Mouse (Mus musculus): ENCODE measurements at regions not wholly inside any gene's neighbourhood (a gene's known extent, or its start where the extent isn't known, plus 50 kb on each side); places are given as distances from the start of the nearest gene placed in this dataset.
A peak's percentile ranks its signal among the peaks of the same experiment; 100 is the strongest.

DNA sequence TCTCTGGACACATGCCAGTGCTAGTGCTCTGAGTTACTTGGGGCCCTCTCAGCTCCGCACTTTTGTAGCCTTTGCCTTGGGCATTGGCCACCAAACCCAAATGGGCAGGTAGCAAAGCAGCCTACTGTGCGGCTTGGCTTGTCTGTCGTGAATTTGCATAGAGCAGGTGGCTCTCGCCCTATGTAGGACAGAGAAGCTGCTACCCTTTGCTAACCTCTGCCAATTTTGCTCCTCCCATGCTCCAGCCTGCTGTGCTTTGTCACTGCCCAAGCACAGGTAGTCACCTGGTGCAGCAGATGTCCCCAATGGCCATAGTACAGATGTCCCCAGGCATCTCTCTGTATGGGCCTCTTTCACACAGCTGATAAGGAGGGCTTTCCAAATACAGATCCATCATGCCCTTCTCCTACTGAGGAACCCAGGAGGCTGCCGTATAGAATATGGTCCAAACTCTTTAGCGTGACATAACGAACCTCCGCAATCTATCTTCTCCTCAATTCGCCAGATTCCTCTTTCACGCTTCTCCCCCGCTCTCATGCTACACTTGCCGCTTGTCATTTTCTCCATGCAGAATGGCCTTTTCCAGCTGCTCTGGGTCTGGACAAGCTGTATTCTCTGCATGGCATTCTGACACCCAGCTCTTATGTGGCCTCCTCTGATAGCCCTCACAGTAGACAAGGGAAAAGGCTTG, 143.7 kb upstream of the Snx19 start:
- Histone ChIP-seq H3K9ac (ENCODE audit: low read depth, low read length) (no peak overlapping the region), H3K4me1 (ENCODE audit: control insufficient read depth, insufficient read depth, low read length) (no peaks in the 10 kb centered on the region), H3K27me3 (ENCODE audit: control insufficient read depth, insufficient read depth, low read length) (no peaks in the 10 kb centered on the region), H3K27ac (no peak overlapping the region), H3K79me2 (replicated peaks; ENCODE audit: control insufficient read depth, insufficient read depth, low read length) (no peaks in the 10 kb centered on the region), H3K36me3 (ENCODE audit: control insufficient read depth, insufficient read depth, low read length) (no peaks in the 10 kb centered on the region), H3K4me3 (no peak overlapping the region)
- 87% methylated on average over 12 of the region's 12 CpGs for WGBS
- intact Hi-C loops (cut with DNase I), result no loop called here
- TF ChIP-seq EP300 (IDR thresholded peaks at IDR 0.05; ENCODE audit: insufficient read depth, low read depth, low read length), result no peak
- no peak for TF ChIP-seq CTCF (IDR thresholded peaks at IDR 0.05)
- no peak for TF ChIP-seq POLR2A (IDR thresholded peaks at IDR 0.05; ENCODE audit: insufficient read depth, low read depth, low read length)
- no peak for DNase-seq

DNA sequence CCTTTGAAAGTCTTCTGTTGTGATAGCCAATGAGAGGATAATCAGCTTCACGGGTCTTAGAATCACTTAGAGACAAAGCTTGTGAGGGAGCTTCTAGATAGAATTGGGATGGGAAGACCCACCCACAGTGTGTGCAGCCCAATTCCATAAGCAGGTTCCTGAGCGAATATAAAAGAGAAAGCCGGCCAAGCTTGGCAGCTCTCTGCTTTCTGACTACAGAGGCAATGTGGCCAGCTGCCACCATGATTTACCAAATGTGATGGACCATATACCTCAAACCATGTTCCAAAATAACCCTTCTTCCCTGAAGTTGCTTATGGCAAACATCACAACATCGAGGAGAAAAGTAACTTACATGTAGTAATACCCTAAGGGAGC, 143.1 kb upstream of the Snx19 start:
- no peak for DNase-seq
- Histone ChIP-seq H3K79me2 (replicated peaks; ENCODE audit: control insufficient read depth, insufficient read depth, low read length) (no peaks in the 10 kb centered on the region), H3K27me3 (ENCODE audit: control insufficient read depth, insufficient read depth, low read length) (no peaks in the 10 kb centered on the region), H3K9ac (ENCODE audit: low read depth, low read length) (no peak overlapping the region), H3K27ac (no peak overlapping the region), H3K36me3 (ENCODE audit: control insufficient read depth, insufficient read depth, low read length) (no peaks in the 10 kb centered on the region), H3K4me3 (no peak overlapping the region), H3K4me1 (ENCODE audit: control insufficient read depth, insufficient read depth, low read length) (no peaks in the 10 kb centered on the region)
- TF ChIP-seq CTCF (IDR thresholded peaks at IDR 0.05) (no peak), POLR2A (IDR thresholded peaks at IDR 0.05; ENCODE audit: insufficient read depth, low read depth, low read length) (no peak), EP300 (IDR thresholded peaks at IDR 0.05; ENCODE audit: insufficient read depth, low read depth, low read length) (no peak)
- intact Hi-C loops (cut with DNase I), result no loop called here
- 78% methylated on average over 4 of the region's 4 CpGs for WGBS

DNA sequence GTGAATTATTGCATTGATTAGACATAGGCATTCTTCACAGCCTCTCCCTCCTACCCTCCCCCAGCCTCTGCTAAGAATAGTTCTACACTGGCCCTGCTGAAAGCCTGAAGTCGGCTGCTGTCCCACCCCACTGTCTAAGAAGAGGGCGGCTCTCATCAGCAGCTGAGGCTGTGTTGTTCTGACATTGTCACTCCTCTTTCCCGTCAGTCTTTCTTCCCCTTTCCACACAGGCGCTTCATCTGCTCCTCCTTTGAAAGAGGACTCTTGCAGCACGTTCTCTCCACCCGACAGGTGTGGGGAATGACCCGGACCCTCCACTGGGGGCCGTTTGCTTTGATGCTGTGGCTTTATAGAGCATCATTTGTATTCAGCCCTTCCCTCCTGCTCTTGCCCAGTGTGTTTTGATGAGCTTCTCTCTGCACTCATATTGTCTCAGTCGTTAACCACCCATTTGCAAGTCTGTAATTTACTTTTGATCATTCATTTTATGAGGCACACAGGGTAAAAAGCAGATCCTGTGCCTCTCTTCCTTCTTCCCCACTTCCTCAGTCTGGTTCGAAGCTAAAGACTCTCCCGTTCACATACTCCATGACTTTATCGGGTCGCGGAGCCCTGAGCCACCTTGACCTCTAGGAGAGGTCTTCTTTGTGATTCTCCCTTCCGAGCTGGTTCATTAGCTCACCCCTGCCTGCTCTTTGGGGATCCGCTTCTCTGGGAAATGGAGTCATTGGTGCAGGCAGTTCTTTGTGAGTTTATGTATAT, 142.2 kb upstream of the Snx19 start:
- Histone ChIP-seq H3K9ac (ENCODE audit: low read depth, low read length) (no peak overlapping the region), H3K27me3 (ENCODE audit: control insufficient read depth, insufficient read depth, low read length) (no peaks in the 10 kb centered on the region), H3K27ac (no peak overlapping the region), H3K4me3 (no peak overlapping the region), H3K4me1 (ENCODE audit: control insufficient read depth, insufficient read depth, low read length) (no peaks in the 10 kb centered on the region), H3K36me3 (ENCODE audit: control insufficient read depth, insufficient read depth, low read length) (no peaks in the 10 kb centered on the region), H3K79me2 (replicated peaks; ENCODE audit: control insufficient read depth, insufficient read depth, low read length) (no peaks in the 10 kb centered on the region)
- WGBS, result 35% methylated on average over 16 of the region's 16 CpGs
- DNase-seq, result no peak
- intact Hi-C loops (cut with DNase I), result no loop called here
- TF ChIP-seq EP300 (IDR thresholded peaks at IDR 0.05; ENCODE audit: insufficient read depth, low read depth, low read length) (no peak), POLR2A (IDR thresholded peaks at IDR 0.05; ENCODE audit: insufficient read depth, low read depth, low read length) (no peak), CTCF (IDR thresholded peaks at IDR 0.05) (no peak)

DNA sequence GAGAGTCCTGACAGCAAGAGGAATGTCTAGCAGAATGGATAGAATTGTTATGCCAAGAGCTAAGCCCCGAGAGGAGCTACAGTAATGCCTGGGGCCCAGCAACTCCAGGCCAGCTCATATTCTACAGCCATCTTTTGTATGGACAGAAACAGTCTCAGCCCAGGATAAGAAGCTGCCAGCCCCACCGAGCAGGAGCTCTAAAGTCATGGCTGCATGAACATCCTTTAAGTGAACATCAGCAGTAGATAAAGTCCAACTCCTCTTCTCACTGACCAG, 141.6 kb upstream of the Snx19 start:
- intact Hi-C loops (cut with DNase I), result no loop called here
- Histone ChIP-seq H3K27ac (no peak overlapping the region), H3K36me3 (ENCODE audit: control insufficient read depth, insufficient read depth, low read length) (no peaks in the 10 kb centered on the region), H3K4me1 (ENCODE audit: control insufficient read depth, insufficient read depth, low read length) (no peaks in the 10 kb centered on the region), H3K27me3 (ENCODE audit: control insufficient read depth, insufficient read depth, low read length) (no peaks in the 10 kb centered on the region), H3K79me2 (replicated peaks; ENCODE audit: control insufficient read depth, insufficient read depth, low read length) (no peaks in the 10 kb centered on the region), H3K4me3 (no peak overlapping the region), H3K9ac (ENCODE audit: low read depth, low read length) (no peak overlapping the region)
- WGBS, result 71% methylated on average over 2 of the region's 2 CpGs
- no peak for TF ChIP-seq EP300 (IDR thresholded peaks at IDR 0.05; ENCODE audit: insufficient read depth, low read depth, low read length)
- no peak for TF ChIP-seq CTCF (IDR thresholded peaks at IDR 0.05)
- TF ChIP-seq POLR2A (IDR thresholded peaks at IDR 0.05; ENCODE audit: insufficient read depth, low read depth, low read length), result no peak
- no peak for DNase-seq

DNA sequence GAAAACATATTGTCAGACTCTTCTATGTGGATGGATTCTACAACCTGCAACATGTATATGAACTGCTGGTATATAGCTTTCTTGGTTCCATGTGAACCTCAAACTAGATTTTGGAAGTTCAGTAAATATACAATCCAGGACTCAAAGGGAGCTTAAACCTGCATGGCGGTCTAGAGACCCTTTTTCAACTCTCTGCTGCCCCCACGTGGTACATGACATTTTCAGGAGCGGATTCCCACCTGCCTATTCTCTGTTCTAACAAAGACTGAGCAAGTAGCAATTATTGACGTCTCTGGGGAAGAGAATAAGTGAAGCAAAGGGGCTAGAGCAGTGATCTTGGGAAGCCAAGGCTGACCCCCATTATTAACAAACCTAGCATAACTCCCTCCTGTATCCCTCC, 127.1 kb upstream of the Snx19 start:
- no peaks in the 10 kb centered on the region for H3K79me2 ChIP-seq (replicated peaks; ENCODE audit: control insufficient read depth, insufficient read depth, low read length)
- no peak overlapping the region for H3K4me3 ChIP-seq
- no peaks in the 10 kb centered on the region for H3K4me1 ChIP-seq (ENCODE audit: control insufficient read depth, insufficient read depth, low read length)
- H3K27me3 ChIP-seq (ENCODE audit: control insufficient read depth, insufficient read depth, low read length), result no peaks in the 10 kb centered on the region
- no peaks in the 10 kb centered on the region for H3K36me3 ChIP-seq (ENCODE audit: control insufficient read depth, insufficient read depth, low read length)
- no peak overlapping the region for H3K27ac ChIP-seq
- TF ChIP-seq CTCF (IDR thresholded peaks at IDR 0.05) (peak; percentile 54), EP300 (IDR thresholded peaks at IDR 0.05; ENCODE audit: insufficient read depth, low read depth, low read length) (no peak)
- DNase-seq, result peak in 1 of 2 experiments; percentile 19
- 16% methylated on average over 4 of the region's 4 CpGs for WGBS
- intact Hi-C loops (cut with DNase I), result no loop called here
- no peak overlapping the region for H3K9ac ChIP-seq (ENCODE audit: low read depth, low read length)

DNA sequence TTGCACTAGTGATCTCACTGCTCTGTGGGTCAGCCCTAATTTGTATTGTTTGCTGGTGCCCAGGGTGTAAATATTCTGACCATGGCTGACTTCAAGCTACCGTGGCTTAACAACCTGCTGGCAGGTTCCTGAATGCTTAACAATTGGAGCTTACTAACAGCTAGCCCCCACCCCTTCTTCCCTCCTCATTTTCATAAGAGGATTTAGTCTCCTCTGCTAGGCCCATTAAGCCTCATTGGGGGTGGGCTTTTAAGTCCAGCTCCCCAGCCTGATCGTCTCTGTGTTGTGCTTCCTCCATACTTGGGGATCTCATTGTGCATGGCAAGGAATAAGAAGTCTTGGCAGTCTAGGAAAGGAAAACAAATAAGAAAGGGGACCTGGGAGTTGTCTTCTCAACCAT, 118.6 kb upstream of the Snx19 start:
- Histone ChIP-seq H3K4me1 (ENCODE audit: control insufficient read depth, insufficient read depth, low read length) (no peaks in the 10 kb centered on the region), H3K79me2 (replicated peaks; ENCODE audit: control insufficient read depth, insufficient read depth, low read length) (no peaks in the 10 kb centered on the region), H3K27me3 (ENCODE audit: control insufficient read depth, insufficient read depth, low read length) (no peaks in the 10 kb centered on the region), H3K36me3 (ENCODE audit: control insufficient read depth, insufficient read depth, low read length) (no peaks in the 10 kb centered on the region), H3K4me3 (no peak overlapping the region), H3K27ac (no peak overlapping the region), H3K9ac (ENCODE audit: low read depth, low read length) (no peak overlapping the region)
- no peak for DNase-seq
- intact Hi-C loops (cut with DNase I), result no loop called here
- no peak for TF ChIP-seq CTCF (IDR thresholded peaks at IDR 0.05)
- no peak for TF ChIP-seq EP300 (IDR thresholded peaks at IDR 0.05; ENCODE audit: insufficient read depth, low read depth, low read length)
- TF ChIP-seq POLR2A (IDR thresholded peaks at IDR 0.05; ENCODE audit: insufficient read depth, low read depth, low read length), result no peak
- 42% methylated on average over 2 of the region's 2 CpGs for WGBS

Data from heart, adult 2 months (tissue).